ENCODE assay signal across 22 mouse cellular contexts in genomic region chr17:34378716-34379115, GRCm38 (mm10). TPM values are rescaled to one million over a fixed set of nuclear protein-coding genes. Genes with fewer than 3 reads are reported as not detected.
"Had no signal": no experiment of that assay in that cellular context is flagged by ENCODE, and none has a peak within 500 bp of the region (broad histone marks: within the 10 kb centered on the region; RNA-seq: fewer than 3 reads in every experiment).

No protein-coding gene starts in this region.

- ATAC-seq: hindbrain, postnatal 0 days; inflammation-experienced regulatory T-cells, adult 6 months; lung, postnatal 0 days; midbrain, embryonic 13.5 days had no signal

- H3K4me1 ChIP-seq: limb, embryonic 10.5 days; limb, embryonic 13.5 days; liver, embryonic 13.5 days; midbrain, embryonic 10.5 days; midbrain, embryonic 13.5 days; neural tube, embryonic 12.5 days; neural tube, embryonic 15.5 days; stomach, embryonic 15.5 days had no signal

- DNase-seq: kidney, adult 18-20 months; kidney, postnatal 25 days; liver; liver, embryonic 13.5 days; lung, embryonic 14.5 days; retina, postnatal 1 day; right cerebral cortex, postnatal 25 days; thymus, postnatal 25 days had no signal

- H3K4me2 ChIP-seq: limb, embryonic 13.5 days; liver, embryonic 13.5 days; lung, embryonic 14.5 days; midbrain, embryonic 13.5 days; neural tube, embryonic 12.5 days; neural tube, embryonic 15.5 days; stomach, embryonic 15.5 days had no signal

- H3K4me3 ChIP-seq: limb, embryonic 10.5 days; limb, embryonic 13.5 days; liver, embryonic 13.5 days; midbrain, embryonic 10.5 days; midbrain, embryonic 13.5 days; neural tube, embryonic 12.5 days; neural tube, embryonic 15.5 days; stomach, embryonic 15.5 days had no signal

- H3K9me3 ChIP-seq: limb, embryonic 10.5 days; limb, embryonic 13.5 days; liver, embryonic 13.5 days; midbrain, embryonic 10.5 days; midbrain, embryonic 13.5 days; neural tube, embryonic 12.5 days; neural tube, embryonic 15.5 days; stomach, embryonic 15.5 days had no signal

- H3K9ac ChIP-seq: limb, embryonic 13.5 days; liver, embryonic 13.5 days; lung, embryonic 14.5 days; midbrain, embryonic 13.5 days; neural tube, embryonic 12.5 days; neural tube, embryonic 15.5 days; stomach, embryonic 15.5 days had no signal

- H3K27me3 ChIP-seq: limb, embryonic 13.5 days; midbrain, embryonic 13.5 days; neural tube, embryonic 12.5 days; neural tube, embryonic 15.5 days; stomach, embryonic 15.5 days had no signal

- H3K36me3 ChIP-seq: limb, embryonic 10.5 days; limb, embryonic 13.5 days; liver, embryonic 13.5 days; midbrain, embryonic 10.5 days; midbrain, embryonic 13.5 days; neural tube, embryonic 12.5 days; neural tube, embryonic 15.5 days; stomach, embryonic 15.5 days had no signal

- H3K27ac ChIP-seq: hindbrain, postnatal 0 days; kidney, postnatal 0 days; limb, embryonic 10.5 days; limb, embryonic 13.5 days; liver, embryonic 13.5 days; macrophage; midbrain, embryonic 10.5 days; midbrain, embryonic 13.5 days; neural tube, embryonic 12.5 days; neural tube, embryonic 15.5 days; stomach, embryonic 15.5 days had no signal

RNA-seq across cellular contexts. Expression of gene Btnl1, which starts 1.8 kb away (rescaled TPM):
- polyA plus RNA-seq: hindbrain, postnatal 0 days; inflammation-experienced regulatory T-cells, adult 6 months; kidney, embryonic 14.5 days; kidney, postnatal 0 days; limb, embryonic 10.5 days; limb, embryonic 13.5 days; liver, embryonic 13.5 days; lung, embryonic 14.5 days; lung, postnatal 0 days; macrophage; midbrain, embryonic 10.5 days; midbrain, embryonic 13.5 days; neural tube, embryonic 12.5 days; neural tube, embryonic 15.5 days had no signal

RNA-seq across cellular contexts. Expression of gene Btnl2, which starts 24.1 kb away (rescaled TPM):
- polyA plus RNA-seq: inflammation-experienced regulatory T-cells, adult 6 months; limb, embryonic 10.5 days; lung, postnatal 0 days; midbrain, embryonic 13.5 days; neural tube, embryonic 12.5 days; neural tube, embryonic 15.5 days had no signal

RNA-seq across cellular contexts. Expression of gene H2-Eb2, which starts 53.3 kb away (rescaled TPM):
- polyA plus RNA-seq: kidney, postnatal 0 days; limb, embryonic 10.5 days; limb, embryonic 13.5 days; liver, embryonic 13.5 days; liver, embryonic 16.5 days; lung, embryonic 14.5 days; lung, postnatal 0 days; midbrain, embryonic 10.5 days; midbrain, embryonic 13.5 days; neural tube, embryonic 12.5 days; stomach, embryonic 15.5 days had no signal
